8 mouse cellular contexts compared by ENCODE assay signal in genomic region chr7:79515221-79515743, GRCm38 (mm10). TPM values are rescaled to one million over a fixed set of nuclear protein-coding genes. Genes with fewer than 3 reads are reported as not detected.
DNase-seq lines count a peak whose midpoint lies in the region; ATAC-seq lines count a peak whose summit lies in the region.

No protein-coding gene starts in this region.

- peak overlapping the region; percentile 41 for H3K4me3 ChIP-seq in kidney, embryonic 16.5 days (ENCODE audit: low read length)
- H3K4me3 ChIP-seq in hindbrain, embryonic 10.5 days, result peak overlapping the region; percentile 50
- H3K4me3 ChIP-seq in midbrain, embryonic 14.5 days (replicated peaks; ENCODE audit: low read depth, low read length), result peak overlapping the region; percentile 32

- H3K27me3 ChIP-seq in kidney, embryonic 16.5 days (ENCODE audit: insufficient read depth, low read length), result peaks cover 93% of the 10 kb centered on the region
- H3K27me3 ChIP-seq in hindbrain, embryonic 10.5 days (ENCODE audit: insufficient read depth, poor library complexity, severe bottlenecking), result peaks cover 100% of the 10 kb centered on the region
- H3K27me3 ChIP-seq in midbrain, embryonic 14.5 days (ENCODE audit: control insufficient read depth, insufficient read depth, low read length), result peaks cover 13% of the 10 kb centered on the region; the same call in 1 of the 2 replicates

- 2% methylated on average over 57 of the region's 57 CpGs for WGBS in kidney, embryonic 16.5 days
- WGBS in hindbrain, embryonic 10.5 days, result under 1% methylated on average over 57 of the region's 57 CpGs
- WGBS in midbrain, embryonic 14.5 days, result 1% methylated on average over 57 of the region's 57 CpGs

- H3K27ac ChIP-seq in kidney, embryonic 16.5 days (ENCODE audit: low read length), result no peak overlapping the region
- H3K27ac ChIP-seq in hindbrain, embryonic 10.5 days, result peak overlapping the region; percentile 92
- peak overlapping the region; percentile 93 for H3K27ac ChIP-seq in midbrain, embryonic 14.5 days (replicated peaks; ENCODE audit: low read depth, low read length)

- no peak for DNase-seq in kidney, adult 18-20 months
- DNase-seq in cerebellum, adult 9-10 months, result peak; percentile 72
- DNase-seq in hindbrain, embryonic 10.5 days (ENCODE audit: low spot score), result peak; percentile 62
- peak; percentile 77 for DNase-seq in midbrain, embryonic 14.5 days
- no peak for DNase-seq in T-cell, adult 2 months (ENCODE audit: low spot score)
- no peak for DNase-seq in lung, postnatal 14 days
- DNase-seq in thymus, postnatal 25 days, result no peak

- H3K9ac ChIP-seq in kidney, embryonic 16.5 days (replicated peaks; ENCODE audit: low read length), result peak overlapping the region; percentile 55
- peak overlapping the region; percentile 74 for H3K9ac ChIP-seq in midbrain, embryonic 14.5 days (replicated peaks; ENCODE audit: low read length)

- no peak for ATAC-seq in kidney, embryonic 16.5 days (ENCODE audit: low FRiP score, low TSS enrichment)
- ATAC-seq in midbrain, embryonic 14.5 days (ENCODE audit: low FRiP score, low TSS enrichment), result no peak

- H3K4me2 ChIP-seq in kidney, embryonic 16.5 days (replicated peaks; ENCODE audit: low read depth, low read length), result peak overlapping the region; percentile 59
- peak overlapping the region; percentile 59 for H3K4me2 ChIP-seq in midbrain, embryonic 14.5 days (ENCODE audit: low read length)

- no peaks in the 10 kb centered on the region for H3K9me3 ChIP-seq in kidney, embryonic 16.5 days (ENCODE audit: low read length)
- H3K9me3 ChIP-seq in hindbrain, embryonic 10.5 days, result no peaks in the 10 kb centered on the region
- no peaks in the 10 kb centered on the region for H3K9me3 ChIP-seq in midbrain, embryonic 14.5 days (ENCODE audit: control insufficient read depth, low read length)

- H3K36me3 ChIP-seq in kidney, embryonic 16.5 days (ENCODE audit: insufficient read depth, low read length), result no peaks in the 10 kb centered on the region
- H3K36me3 ChIP-seq in hindbrain, embryonic 10.5 days, result peaks cover 37% of the 10 kb centered on the region
- H3K36me3 ChIP-seq in midbrain, embryonic 14.5 days (ENCODE audit: control insufficient read depth, insufficient read depth, low read length), result peaks cover 6% of the 10 kb centered on the region

- H3K4me1 ChIP-seq in kidney, embryonic 16.5 days (ENCODE audit: insufficient read depth, low read length), result peaks cover 6% of the 10 kb centered on the region
- peaks cover 94% of the 10 kb centered on the region for H3K4me1 ChIP-seq in hindbrain, embryonic 10.5 days (replicated peaks)
- H3K4me1 ChIP-seq in midbrain, embryonic 14.5 days (ENCODE audit: control insufficient read depth, insufficient read depth, low read length), result peaks cover 82% of the 10 kb centered on the region

RNA-seq across cellular contexts. Expression of gene Polg, which starts 49.1 kb away (rescaled TPM):
- polyA plus RNA-seq in kidney, embryonic 16.5 days (2015; fragmentation: Nextera tagmentation; extraction: Ambion mirVana), result 37.1 and 37.7 TPM in 2 replicates
- polyA plus RNA-seq in hindbrain, embryonic 10.5 days (2016; fragmentation: Nextera tagmentation; extraction: Ambion mirVana), result 38.5 and 43.0 TPM in 2 replicates
- 20.2 and 24.7 TPM in 2 replicates for polyA plus RNA-seq in midbrain, embryonic 14.5 days (2014; fragmentation: Nextera tagmentation; extraction: Ambion mirVana)

Comparison
In these comparisons a context has a peak if more than half of its experiments do, and no peak if none do; other contexts are left out.
1. DNase-seq: peak in cerebellum, adult 9-10 months (single experiment), hindbrain, embryonic 10.5 days (single experiment) and midbrain, embryonic 14.5 days (single experiment); none in kidney, adult 18-20 months (single experiment), T-cell, adult 2 months (single experiment), lung, postnatal 14 days (single experiment) and thymus, postnatal 25 days (single experiment).
2. Peak in every context shown above with its lines, with median percentiles within 50 percentile points of each other: H3K4me3 ChIP-seq.